ENCODE assay signal across 11 mouse cellular contexts in genomic region chr5:29893829-29894228, GRCm38 (mm10).
A peak's percentile ranks its signal among the peaks of the same experiment; 100 is the strongest.
DNase-seq lines count a peak whose midpoint lies in the region; ATAC-seq and TF ChIP-seq lines count a peak whose summit lies in the region.
"Had no signal": no experiment of that assay in that cellular context is flagged by ENCODE, and none has a peak within 500 bp of the region (broad histone marks: within the 10 kb centered on the region; RNA-seq: fewer than 3 reads in every experiment).

No protein-coding gene starts in this region.

- no peak overlapping the region for H3K9ac ChIP-seq in kidney, postnatal 0 days (ENCODE audit: low read depth, low read length)

- H3K4me2 ChIP-seq in kidney, postnatal 0 days (ENCODE audit: low read length), result no peak overlapping the region

- no peak for ATAC-seq in megakaryocyte, adult 5-6 weeks (ENCODE audit: poor library complexity, severe bottlenecking)
- no peak for ATAC-seq in kidney, postnatal 0 days (replicated peaks; ENCODE audit: low FRiP score, low read depth)
- ATAC-seq: forebrain, embryonic 16.5 days; hindbrain, postnatal 0 days had no signal

- TF ChIP-seq CTCF in kidney, postnatal 0 days (IDR thresholded peaks at IDR 0.05; ENCODE audit: low read depth), result no peak

- DNase-seq in adrenal gland, adult 2 months, result peak; percentile 24
- no peak for DNase-seq in adrenal gland, adult 8-10 months
- peak; percentile 16 for DNase-seq in kidney, postnatal 0 days (ENCODE audit: low spot score)
- peak; percentile 49 for DNase-seq in yolk sac, embryonic 10.5 days (ENCODE audit: low spot score)
- no peak for DNase-seq in ovary, postnatal 14 days (ENCODE audit: low spot score)
- DNase-seq in cerebellum, adult 11-12 months, result no peak
- DNase-seq: cerebellum, postnatal 36 days had no signal

- no peak overlapping the region for H3K27ac ChIP-seq in kidney, postnatal 0 days
- H3K27ac ChIP-seq: hindbrain, postnatal 0 days had no signal

- H3K4me3 ChIP-seq in megakaryocyte, embryonic 14.5 days (replicated peaks), result peak overlapping the region; percentile 85
- H3K4me3 ChIP-seq in kidney, postnatal 0 days (replicated peaks; ENCODE audit: low read depth, low read length), result no peak overlapping the region

- WGBS in kidney, postnatal 0 days, result 42% methylated on average over 5 of the region's 5 CpGs

- H3K36me3 ChIP-seq in megakaryocyte, embryonic 14.5 days (replicated peaks; ENCODE audit: low read length), result no peaks in the 10 kb centered on the region
- no peaks in the 10 kb centered on the region for H3K36me3 ChIP-seq in kidney, postnatal 0 days (ENCODE audit: insufficient read depth, low read length)

- peaks cover 75% of the 10 kb centered on the region for H3K4me1 ChIP-seq in megakaryocyte, embryonic 14.5 days
- H3K4me1 ChIP-seq in kidney, postnatal 0 days (replicated peaks; ENCODE audit: insufficient read depth, low read length), result 0 out of 2 replicates have a peak, but pooled peaks cover 7% of the 10 kb centered on the region

- H3K9me3 ChIP-seq in megakaryocyte, embryonic 14.5 days, result no peaks in the 10 kb centered on the region
- no peaks in the 10 kb centered on the region for H3K9me3 ChIP-seq in kidney, postnatal 0 days (replicated peaks; ENCODE audit: low read length)

- H3K27me3 ChIP-seq in megakaryocyte, embryonic 14.5 days (replicated peaks), result no peaks in the 10 kb centered on the region
- H3K27me3 ChIP-seq in kidney, postnatal 0 days (ENCODE audit: insufficient read depth, low read length), result no peaks in the 10 kb centered on the region

Comparison
In these comparisons a context has a peak if more than half of its experiments do, and no peak if none do; other contexts are left out.
1. DNase-seq: peak in adrenal gland, adult 2 months (single experiment), kidney, postnatal 0 days (single experiment) and yolk sac, embryonic 10.5 days (single experiment); none in adrenal gland, adult 8-10 months (single experiment), ovary, postnatal 14 days (single experiment) and cerebellum, adult 11-12 months (single experiment).